Mouse (Mus musculus): ENCODE data around the gene Olfr283. TPM values are rescaled to one million over a fixed set of nuclear protein-coding genes. Genes with fewer than 3 reads are reported as not detected.

Olfr283 gene
- polyA plus RNA-seq, 1 experiment from 2014 or later: not detected

GRCm38 (mm10) chr15:98340887-98341286 lies 39.9 kb downstream of the Olfr283 start, which contains the start of gene Olfr284:
TSS of gene Olfr284 (minus strand) at chr15:98340987.
- Histone ChIP-seq H3K4me2 (ENCODE audit: low read length) (no peak within 1 kb of the TSS), H3K9ac (ENCODE audit: low read depth, low read length) (no peak within 1 kb of the TSS), H3K4me3 (ENCODE audit: low read length) (no peak within 1 kb of the TSS), H3K4me1 (ENCODE audit: control insufficient read depth, insufficient read depth, low read depth, low read length) (no peaks in the 10 kb centered on the region), H3K27me3 (replicated peaks; ENCODE audit: control insufficient read depth, insufficient read depth, low read length) (no peaks in the 10 kb centered on the region), H3K27ac (ENCODE audit: low read depth, low read length) (no peak within 1 kb of the TSS), H3K36me3 (ENCODE audit: control insufficient read depth, insufficient read depth, low read length) (no peaks in the 10 kb centered on the region), H3K9me3 (ENCODE audit: control insufficient read depth, low read length) (no peaks in the 10 kb centered on the region)
- no peak for ATAC-seq
- WGBS: 87% methylated on average over 8 of the region's 8 CpGs

Other genes starting within 250 kb of the Olfr283 start
- gene Asb8, start 215.3 kb downstream of the Olfr283 start, polyA plus RNA-seq (2015; fragmentation: Nextera tagmentation; extraction: Ambion mirVana): 61.0 and 64.4 TPM in 2 replicates
- 130 and 139 TPM in 2 replicates for gene Ccdc184, start 213.8 kb downstream of the Olfr283 start, polyA plus RNA-seq (2015; fragmentation: Nextera tagmentation; extraction: Ambion mirVana)
- gene Olfr288, start 185.4 kb downstream of the Olfr283 start, polyA plus RNA-seq (2015; fragmentation: Nextera tagmentation; extraction: Ambion mirVana): not detected in 2 replicates
- gene Gm44579, start 160.0 kb downstream of the Olfr283 start, polyA plus RNA-seq (2015; fragmentation: Nextera tagmentation; extraction: Ambion mirVana): not detected in 2 replicates
- gene Olfr287, start 159.9 kb downstream of the Olfr283 start, polyA plus RNA-seq (2015; fragmentation: Nextera tagmentation; extraction: Ambion mirVana): 0.42 and 1.0 TPM in 2 replicates
- gene Olfr286, start 146.5 kb downstream of the Olfr283 start, polyA plus RNA-seq (2015; fragmentation: Nextera tagmentation; extraction: Ambion mirVana): not detected in 2 replicates
- not detected in 2 replicates for gene H1fnt, start 123.7 kb downstream of the Olfr283 start, polyA plus RNA-seq (2015; fragmentation: Nextera tagmentation; extraction: Ambion mirVana)
- 11.2 and 13.1 TPM in 2 replicates for gene Zfp641, start 84.8 kb downstream of the Olfr283 start, polyA plus RNA-seq (2015; fragmentation: Nextera tagmentation; extraction: Ambion mirVana)
- gene Olfr285, start 63.6 kb downstream of the Olfr283 start, polyA plus RNA-seq (2015; fragmentation: Nextera tagmentation; extraction: Ambion mirVana): not detected in 2 replicates
- not detected in 2 replicates for gene Olfr284, start 40.0 kb downstream of the Olfr283 start, polyA plus RNA-seq (2015; fragmentation: Nextera tagmentation; extraction: Ambion mirVana)
- not detected in 2 replicates for gene Olfr282, start 50.3 kb upstream of the Olfr283 start, polyA plus RNA-seq (2015; fragmentation: Nextera tagmentation; extraction: Ambion mirVana)
- not detected in 2 replicates for gene Olfr281, start 71.6 kb upstream of the Olfr283 start, polyA plus RNA-seq (2015; fragmentation: Nextera tagmentation; extraction: Ambion mirVana)
- gene OR5BS1P, start 89.0 kb upstream of the Olfr283 start, polyA plus RNA-seq (2015; fragmentation: Nextera tagmentation; extraction: Ambion mirVana): not detected in 2 replicates
- not detected in 2 replicates for gene Lalba, start 101.8 kb upstream of the Olfr283 start, polyA plus RNA-seq (2015; fragmentation: Nextera tagmentation; extraction: Ambion mirVana)
- gene Olfr279, start 111.5 kb upstream of the Olfr283 start, polyA plus RNA-seq (2015; fragmentation: Nextera tagmentation; extraction: Ambion mirVana): not detected in 2 replicates
- gene Kansl2, start 153.3 kb upstream of the Olfr283 start, polyA plus RNA-seq (2015; fragmentation: Nextera tagmentation; extraction: Ambion mirVana): 90.4 and 102 TPM in 2 replicates
- 58.9 and 69.4 TPM in 2 replicates for gene Ccnt1, start 190.0 kb upstream of the Olfr283 start, polyA plus RNA-seq (2015; fragmentation: Nextera tagmentation; extraction: Ambion mirVana)
- 0.30 and 0.31 TPM in 2 replicates for gene 4930415O20Rik, start 190.1 kb upstream of the Olfr283 start, polyA plus RNA-seq (2015; fragmentation: Nextera tagmentation; extraction: Ambion mirVana)
- 9.1 and 10.1 TPM in 2 replicates for gene Adcy6, start 229.1 kb upstream of the Olfr283 start, polyA plus RNA-seq (2015; fragmentation: Nextera tagmentation; extraction: Ambion mirVana)
- 129 and 141 TPM in 2 replicates for gene Cacnb3, start 249.9 kb upstream of the Olfr283 start, polyA plus RNA-seq (2015; fragmentation: Nextera tagmentation; extraction: Ambion mirVana)